Mouse (Mus musculus): Measurements from ENCODE around the gene Dll3. TPM values are rescaled to one million over a fixed set of nuclear protein-coding genes. Genes with fewer than 3 reads are reported as not detected.

Dll3 gene
- 0.59 and 0.84 TPM in 2 replicates for polyA plus RNA-seq (2012; rRNA removed)

GRCm38 (mm10) chr7:28301616-28302433, at the start of gene Dll3:
TSS of gene Dll3 (minus strand) at chr7:28302238.

GRCm38 (mm10) chr7:28350155-28350883, 48.3 kb upstream of the Dll3 start, which contains the start of gene Rps16:
TSS of gene Rps16 (plus strand) at chr7:28350652.

GRCm38 (mm10) chr7:28338108-28338998, 36.3 kb upstream of the Dll3 start, which contains the start of gene Supt5:
TSS of gene Supt5 (minus strand) at chr7:28338746.

GRCm38 (mm10) chr7:28311926-28312543, 10.0 kb upstream of the Dll3 start, which contains the start of gene Timm50:
TSS of gene Timm50 (minus strand) at chr7:28312072.

GRCm38 (mm10) chr7:28290638-28291590, 11.1 kb downstream of the Dll3 start, which contains the start of gene Selenov:
TSS of gene Selenov (minus strand) at chr7:28291186.

GRCm38 (mm10) chr7:28277615-28278278, 24.3 kb downstream of the Dll3 start, which contains the start of gene Eid2b:
TSS of gene Eid2b (plus strand) at chr7:28277739.

GRCm38 (mm10) chr7:28267129-28268041, 34.7 kb downstream of the Dll3 start, which contains the start of gene Eid2:
TSS of gene Eid2 (plus strand) at chr7:28267881.

Other genes with a start within 250 kb of the Dll3 start
- 3,234 and 3,450 TPM in 2 replicates for gene Fcgbp, start 231.0 kb downstream of the Dll3 start, polyA plus RNA-seq (2012; rRNA removed)
- gene 9530053A07Rik, start 172.8 kb downstream of the Dll3 start, polyA plus RNA-seq (2012; rRNA removed) = 0.41 and 0.66 TPM in 2 replicates
- gene Fbl, start 132.5 kb downstream of the Dll3 start, polyA plus RNA-seq (2012; rRNA removed) = 25.7 and 29.3 TPM in 2 replicates
- gene Dyrk1b, start 122.8 kb downstream of the Dll3 start, polyA plus RNA-seq (2012; rRNA removed) = 38.3 and 38.8 TPM in 2 replicates
- gene Eid2, start 34.4 kb downstream of the Dll3 start, polyA plus RNA-seq (2012; rRNA removed) = 6.1 and 6.9 TPM in 2 replicates
- 9.7 and 11.1 TPM in 2 replicates for gene Eid2b, start 24.5 kb downstream of the Dll3 start, polyA plus RNA-seq (2012; rRNA removed)
- 0.12 TPM in 1 of 2 replicates, not detected in the other for gene Selenov, start 11.1 kb downstream of the Dll3 start, polyA plus RNA-seq (2012; rRNA removed)
- 64.2 and 71.4 TPM in 2 replicates for gene Timm50, start 9.8 kb upstream of the Dll3 start, polyA plus RNA-seq (2012; rRNA removed)
- gene Supt5, start 36.5 kb upstream of the Dll3 start, polyA plus RNA-seq (2012; rRNA removed) = 99.8 and 106 TPM in 2 replicates
- 1,165 and 1,439 TPM in 2 replicates for gene Rps16, start 48.4 kb upstream of the Dll3 start, polyA plus RNA-seq (2012; rRNA removed)
- gene Plekhg2, start 70.4 kb upstream of the Dll3 start, polyA plus RNA-seq (2012; rRNA removed) = 24.4 and 27.5 TPM in 2 replicates
- 66.9 and 93.6 TPM in 2 replicates for gene Zfp36, start 78.0 kb upstream of the Dll3 start, polyA plus RNA-seq (2012; rRNA removed)
- gene Med29, start 90.5 kb upstream of the Dll3 start, polyA plus RNA-seq (2012; rRNA removed) = 46.6 and 48.5 TPM in 2 replicates
- gene Paf1, start 90.7 kb upstream of the Dll3 start, polyA plus RNA-seq (2012; rRNA removed) = 77.0 and 82.7 TPM in 2 replicates
- 7.5 and 12.5 TPM in 2 replicates for gene Gmfg, start 135.2 kb upstream of the Dll3 start, polyA plus RNA-seq (2012; rRNA removed)
- 5.8 and 6.1 TPM in 2 replicates for gene Lrfn1, start 149.7 kb upstream of the Dll3 start, polyA plus RNA-seq (2012; rRNA removed)
- gene Ifnl2, start 208.2 kb upstream of the Dll3 start, polyA plus RNA-seq (2012; rRNA removed) = not detected in 2 replicates
- gene Ifnl3, start 220.6 kb upstream of the Dll3 start, polyA plus RNA-seq (2012; rRNA removed) = not detected in 2 replicates
- 4,353 and 7,367 TPM in 2 replicates for gene Sycn, start 238.6 kb upstream of the Dll3 start, polyA plus RNA-seq (2012; rRNA removed)
- gene Nccrp1, start 245.0 kb upstream of the Dll3 start, polyA plus RNA-seq (2012; rRNA removed) = 4.8 and 11.5 TPM in 2 replicates